ENCODE assay signal across 12 mouse cellular contexts in genomic region chr6:5052309-5052708, GRCm38 (mm10).
DNase-seq lines count a peak whose midpoint lies in the region; TF ChIP-seq lines count a peak whose summit lies in the region.
"Had no signal": no experiment of that assay in that cellular context is flagged by ENCODE, and none has a peak within 500 bp of the region (broad histone marks: within the 10 kb centered on the region; RNA-seq: fewer than 3 reads in every experiment).

No protein-coding gene starts in this region.

- no peak for TF ChIP-seq POLR2A in cerebellum, adult 2 months (IDR thresholded peaks at IDR 0.05; ENCODE audit: borderline replicate concordance, insufficient read depth, low read length)

- DNase-seq in layer of hippocampus, adult 11-12 months (ENCODE audit: low spot score) = peak; percentile 39
- no peak for DNase-seq in layer of hippocampus, adult 8-10 months (ENCODE audit: low spot score in 2 of 2)
- peak; percentile 36 for DNase-seq in ES-CJ7 (ENCODE audit: low read depth, low spot score)
- peak; percentile 35 to 55 for DNase-seq in cerebellum, adult 2 months
- DNase-seq in limb, embryonic 10.5 days (ENCODE audit: low spot score) = no peak
- no peak for DNase-seq in Muller cell, postnatal 12 days (ENCODE audit: inconsistent ontology term)
- no peak for DNase-seq in frontal cortex, postnatal 36 days (ENCODE audit: low spot score in 2 of 2)
- no peak for DNase-seq in adrenal gland, adult 18-20 months (ENCODE audit: low spot score in 2 of 2)
- DNase-seq: liver, embryonic 13.5 days had no signal

- H3K4me1 ChIP-seq in cerebellum, adult 2 months (ENCODE audit: control insufficient read depth, insufficient read depth, low read length) = no peaks in the 10 kb centered on the region
- no peaks in the 10 kb centered on the region for H3K4me1 ChIP-seq in limb, embryonic 10.5 days
- H3K4me1 ChIP-seq: embryonic facial prominence, embryonic 13.5 days; liver, embryonic 13.5 days; midbrain, embryonic 10.5 days had no signal

- WGBS in cerebellum, adult 2 months = 25% methylated on average over 2 of the region's 2 CpGs
- 75% methylated on average over 2 of the region's 2 CpGs for WGBS in limb, embryonic 10.5 days

- H3K36me3 ChIP-seq in limb, embryonic 10.5 days = no peaks in the 10 kb centered on the region
- H3K36me3 ChIP-seq: embryonic facial prominence, embryonic 13.5 days; liver, embryonic 13.5 days had no signal

- H3K27ac ChIP-seq in cerebellum, adult 2 months (ENCODE audit: insufficient read depth, low read length) = no peak overlapping the region
- H3K27ac ChIP-seq in limb, embryonic 10.5 days = peak overlapping the region; percentile 56; the same call in 1 of the 2 replicates
- H3K27ac ChIP-seq: embryonic facial prominence, embryonic 13.5 days; heart, embryonic 13.5 days; liver, embryonic 13.5 days; midbrain, embryonic 10.5 days had no signal

- H3K4me3 ChIP-seq in cerebellum, adult 2 months (replicated peaks; ENCODE audit: insufficient read depth, low read depth, low read length) = no peak overlapping the region
- no peak overlapping the region for H3K4me3 ChIP-seq in limb, embryonic 10.5 days
- H3K4me3 ChIP-seq: embryonic facial prominence, embryonic 13.5 days; heart, embryonic 13.5 days; liver, embryonic 13.5 days; midbrain, embryonic 10.5 days had no signal

- TF ChIP-seq CTCF in cerebellum, adult 2 months (IDR thresholded peaks at IDR 0.05; ENCODE audit: borderline replicate concordance, insufficient read depth, low read depth, low read length) = no peak

- H3K27me3 ChIP-seq in cerebellum, adult 2 months (ENCODE audit: control insufficient read depth, insufficient read depth, low read length) = no peaks in the 10 kb centered on the region
- no peaks in the 10 kb centered on the region for H3K27me3 ChIP-seq in limb, embryonic 10.5 days (ENCODE audit: low read depth, poor library complexity, severe bottlenecking)
- H3K27me3 ChIP-seq: embryonic facial prominence, embryonic 13.5 days; heart, embryonic 13.5 days; liver, embryonic 13.5 days had no signal

- no peaks in the 10 kb centered on the region for H3K9me3 ChIP-seq in limb, embryonic 10.5 days (replicated peaks)
- H3K9me3 ChIP-seq: embryonic facial prominence, embryonic 13.5 days; heart, embryonic 13.5 days; liver, embryonic 13.5 days; midbrain, embryonic 10.5 days had no signal

Comparison
In these comparisons a context has a peak if more than half of its experiments do, and no peak if none do; other contexts are left out.
1. DNase-seq: peak in layer of hippocampus, adult 11-12 months (single experiment), ES-CJ7 (single experiment) and cerebellum, adult 2 months (2 of 2); none in layer of hippocampus, adult 8-10 months (0 of 2), limb, embryonic 10.5 days (single experiment), Muller cell, postnatal 12 days (single experiment), frontal cortex, postnatal 36 days (0 of 2) and adrenal gland, adult 18-20 months (0 of 2).